Mouse (Mus musculus) right cerebral cortex, adult 2 months (tissue): ENCODE measurements around the gene Ankrd44.

ENCODE experiments used
- DNase-seq, 2 experiments: peaks; one replicate each; pipeline ENCODE4 v3.0.0; 2021 to 2022; ENCODE audit warnings: low spot score in 2 of 2

Ankrd44 gene

GRCm38 (mm10) chr1:54809811-54810549, 116.2 kb downstream of the Ankrd44 start:
- DNase-seq, result no peak

- no peak for DNase-seq
Observed at GRCm38 (mm10) chr1:54809098-54809490, 117.1 kb downstream of the Ankrd44 start.

GRCm38 (mm10) chr1:54808401-54809097, 117.6 kb downstream of the Ankrd44 start:
- no peak for DNase-seq

GRCm38 (mm10) chr1:54807832-54808231, 118.4 kb downstream of the Ankrd44 start:
- no peak for DNase-seq

GRCm38 (mm10) chr1:54806116-54806850, 119.9 kb downstream of the Ankrd44 start:
- DNase-seq, result no peak

GRCm38 (mm10) chr1:54804406-54804805, 121.8 kb downstream of the Ankrd44 start:
- DNase-seq, result no peak

GRCm38 (mm10) chr1:54802703-54803102, 123.5 kb downstream of the Ankrd44 start:
- DNase-seq, result no peak

- DNase-seq, result no peak
Observed at GRCm38 (mm10) chr1:54801256-54801655, 124.9 kb downstream of the Ankrd44 start.

GRCm38 (mm10) chr1:54799421-54799820, 126.8 kb downstream of the Ankrd44 start:
- DNase-seq, result no peak

- no peak for DNase-seq
Observed at GRCm38 (mm10) chr1:54798415-54798814, 127.8 kb downstream of the Ankrd44 start.

GRCm38 (mm10) chr1:54794709-54795108, 131.5 kb downstream of the Ankrd44 start:
- no peak for DNase-seq

- no peak for DNase-seq
Observed at GRCm38 (mm10) chr1:54791406-54791805, 134.8 kb downstream of the Ankrd44 start.

GRCm38 (mm10) chr1:54789327-54789960, 136.7 kb downstream of the Ankrd44 start:
- no peak for DNase-seq

- DNase-seq, result no peak
Observed at GRCm38 (mm10) chr1:54788337-54788736, 137.8 kb downstream of the Ankrd44 start.

- DNase-seq, result no peak
Observed at GRCm38 (mm10) chr1:54778151-54778550, 148.0 kb downstream of the Ankrd44 start.

GRCm38 (mm10) chr1:54777104-54777503, 149.1 kb downstream of the Ankrd44 start:
- no peak for DNase-seq

GRCm38 (mm10) chr1:54776116-54776515, 150.1 kb downstream of the Ankrd44 start:
- no peak for DNase-seq

GRCm38 (mm10) chr1:54772843-54773242, 153.3 kb downstream of the Ankrd44 start:
- DNase-seq, result no peak

GRCm38 (mm10) chr1:54771471-54771870, 154.7 kb downstream of the Ankrd44 start:
- DNase-seq, result no peak

GRCm38 (mm10) chr1:54767221-54767620, 159.0 kb downstream of the Ankrd44 start:
- no peak for DNase-seq

GRCm38 (mm10) chr1:54765632-54766238, 160.5 kb downstream of the Ankrd44 start:
- no peak for DNase-seq
